Mouse (Mus musculus) lung, postnatal 4 days (tissue): ENCODE measurements around the gene Slc25a14.

Experiments
- DNase-seq, 2 experiments: peaks; one replicate each; pipeline ENCODE4 v3.0.0; 2021

Slc25a14 gene

DNA sequence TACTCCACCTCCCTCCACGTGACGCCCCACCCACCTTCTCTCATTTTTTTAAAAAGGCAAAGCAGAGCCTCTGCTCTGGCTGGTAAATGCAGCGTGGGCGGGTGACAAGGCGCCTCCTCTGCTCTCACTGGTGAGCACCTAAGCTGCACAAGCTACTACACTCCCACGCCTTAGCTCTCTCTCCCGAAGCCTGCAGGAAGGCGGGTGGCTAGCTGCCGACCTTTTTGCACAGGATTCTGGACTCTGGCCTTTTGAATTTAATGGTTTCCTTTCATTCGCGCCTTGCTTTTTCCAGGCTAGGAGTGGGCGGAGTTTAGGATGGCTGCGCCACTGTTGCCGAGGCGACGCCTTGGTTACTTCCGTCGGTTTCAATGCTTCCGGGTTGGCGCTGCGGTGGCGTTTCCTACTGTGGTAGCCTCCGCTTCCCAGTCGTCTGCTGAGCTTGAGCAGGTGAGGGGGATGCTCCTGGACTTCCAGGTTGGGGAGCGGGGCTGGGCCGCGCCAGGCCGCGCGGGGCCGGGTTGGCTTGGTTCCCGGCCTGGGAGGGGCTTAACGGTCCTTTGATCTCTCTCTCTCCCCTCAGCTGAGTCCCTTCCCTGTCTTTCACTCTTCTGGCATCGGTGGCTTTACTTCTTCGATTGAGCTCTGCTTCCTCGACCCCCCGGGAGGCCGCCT, at the start of gene Slc25a14:
Slc25a14 (plus strand) TSS at position 35 of the 675 bp plus-strand sequence.
- DNase-seq: peak; percentile 79 to 80

DNA sequence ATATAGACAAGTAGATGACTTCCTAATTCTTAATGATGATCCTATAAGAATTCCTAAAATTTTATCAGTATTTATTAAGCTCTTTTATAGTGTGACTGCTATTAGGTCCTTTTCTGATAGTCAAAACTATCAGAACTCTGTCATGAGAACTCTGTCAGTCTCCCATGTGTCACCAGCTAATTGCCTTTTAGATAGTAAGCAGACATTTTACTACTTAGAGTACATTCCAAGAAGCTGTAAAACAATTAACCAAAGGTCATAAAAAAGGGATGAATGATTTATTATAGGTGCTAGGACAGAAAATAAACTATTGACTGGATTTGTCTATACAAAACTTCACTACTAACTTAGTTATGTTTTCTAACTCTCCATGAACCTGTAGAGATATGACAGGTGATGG, 39.9 kb upstream of the Slc25a14 start:
- no peak for DNase-seq

DNA sequence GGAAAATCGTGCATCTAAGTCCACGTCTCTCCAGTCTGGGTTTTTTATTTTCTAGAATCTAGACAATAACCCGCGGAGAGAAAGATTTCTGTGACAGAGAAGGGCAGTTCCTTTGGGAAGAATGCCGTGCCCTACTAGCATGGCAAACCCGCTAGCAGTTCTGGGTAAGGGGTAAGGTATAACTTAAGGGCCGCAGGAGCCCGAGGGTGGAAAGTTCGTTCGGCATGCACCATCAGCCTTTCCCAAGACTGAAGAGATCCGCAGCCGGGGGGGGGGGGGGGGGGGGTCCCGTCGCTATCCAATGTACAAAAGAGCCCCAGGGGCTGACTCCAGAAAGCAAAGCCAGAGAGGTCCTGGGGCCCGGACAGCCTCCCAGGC, 29.5 kb upstream of the Slc25a14 start:
- no peak for DNase-seq

DNA sequence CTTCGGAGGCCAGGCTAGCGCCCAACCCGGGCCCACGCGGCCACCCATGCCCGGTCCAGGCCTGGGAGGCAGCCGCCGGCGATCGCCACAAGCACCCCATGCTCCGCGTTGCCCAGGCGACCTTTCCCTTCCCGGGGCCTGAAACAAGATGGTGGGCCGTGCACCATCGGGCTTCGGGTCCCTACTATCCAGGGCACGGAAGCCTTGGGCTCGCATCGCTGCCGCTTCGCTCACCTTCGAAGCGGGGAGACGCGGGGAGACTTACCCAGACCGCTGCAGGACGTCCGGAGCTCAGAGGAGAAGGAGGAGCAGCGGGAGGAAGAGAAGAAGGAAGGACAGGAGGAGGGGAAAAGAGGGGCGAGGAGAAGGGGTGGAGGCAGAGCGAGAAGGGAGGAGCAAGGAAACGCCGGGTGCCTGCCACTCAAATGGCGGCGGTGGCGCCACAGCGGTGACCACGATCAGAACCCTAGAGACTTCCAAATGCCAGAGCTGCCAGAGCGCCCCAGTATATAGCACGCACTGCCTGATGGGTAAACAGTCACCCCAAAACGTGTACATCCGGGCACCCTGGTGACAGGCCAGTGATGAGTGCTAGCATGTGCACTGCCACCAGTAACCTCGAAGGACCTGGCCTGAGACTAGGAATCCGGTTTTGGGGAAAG, 29.0 kb upstream of the Slc25a14 start, which contains the start of gene Zfp280c:
Zfp280c (minus strand) TSS at position 406 of the 662 bp plus-strand sequence.
- peak; percentile 74 for DNase-seq

DNA sequence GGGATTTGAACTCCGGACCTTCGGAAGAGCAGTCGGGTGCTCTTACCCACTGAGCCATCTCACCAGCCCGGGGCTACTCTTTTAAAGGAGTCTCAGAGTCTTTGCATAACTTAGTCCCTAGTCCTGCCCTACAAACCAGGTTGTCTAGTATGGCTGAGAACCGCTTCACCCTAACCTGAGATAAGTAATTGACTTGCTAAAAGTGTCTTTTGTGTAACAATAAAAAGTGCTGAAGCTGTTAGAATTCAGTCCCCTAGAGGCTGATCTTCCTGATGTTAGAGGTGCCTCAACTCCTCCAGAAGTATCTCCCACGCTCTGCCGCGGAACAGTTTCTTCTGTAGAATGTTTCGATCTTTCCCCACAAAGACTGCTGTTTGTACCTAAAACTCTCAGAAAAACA, 27.2 kb upstream of the Slc25a14 start:
- no peak for DNase-seq

DNA sequence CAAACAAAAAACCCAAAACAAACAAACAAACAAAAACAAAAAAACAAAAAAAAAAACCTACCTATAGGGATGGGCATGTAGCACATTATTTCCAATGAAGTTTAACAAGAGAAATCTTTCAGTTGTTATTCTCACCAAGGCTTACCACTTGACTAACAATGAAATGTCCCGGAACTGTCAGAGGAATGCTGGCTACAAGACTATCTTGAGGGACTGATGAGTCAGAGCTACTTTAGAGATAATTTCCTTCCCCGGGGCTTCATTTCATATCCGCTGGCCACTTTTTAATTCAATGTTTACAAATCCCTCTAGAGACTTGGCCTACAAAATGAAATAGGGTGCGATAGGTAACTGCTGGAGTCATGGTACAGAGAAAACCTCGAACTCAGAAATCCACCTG, 26.3 kb upstream of the Slc25a14 start:
- no peak for DNase-seq

DNA sequence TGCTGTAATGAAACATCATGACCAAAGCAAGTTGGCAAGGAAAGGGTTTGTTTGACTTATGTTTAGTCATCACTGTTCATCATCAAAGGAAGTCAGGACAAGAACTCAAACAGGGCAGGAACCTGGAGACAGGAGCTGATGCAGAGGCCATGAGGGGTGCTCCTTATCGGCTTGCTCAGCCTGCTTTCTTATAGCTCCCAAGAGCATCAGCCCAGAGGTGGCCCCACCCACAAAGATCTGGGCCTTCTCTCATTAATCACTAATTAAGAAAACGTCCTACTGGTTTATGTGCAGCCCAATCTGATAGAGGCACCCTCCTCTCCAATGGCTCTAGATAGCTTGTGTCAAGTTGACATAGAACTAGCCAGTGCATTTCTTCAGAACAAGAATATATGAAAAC, 18.3 kb upstream of the Slc25a14 start:
- no peak for DNase-seq

DNA sequence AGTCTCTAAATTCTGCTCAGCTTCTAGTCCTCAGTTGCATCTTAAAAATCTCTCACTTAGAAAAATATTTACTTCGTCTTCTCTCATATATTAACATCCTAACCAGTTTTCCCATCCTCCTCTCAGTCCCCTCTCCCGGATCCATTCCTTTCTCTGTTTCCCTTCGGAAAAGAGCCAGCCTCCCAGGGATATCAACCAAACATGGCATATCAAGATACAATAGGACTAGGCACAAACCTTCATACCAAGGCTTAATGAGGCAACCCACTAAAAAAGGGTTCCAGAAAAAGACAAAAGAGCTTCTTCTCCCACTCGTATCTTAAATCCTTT, 199 bp upstream of the Slc25a14 start:
- no peak for DNase-seq

DNA sequence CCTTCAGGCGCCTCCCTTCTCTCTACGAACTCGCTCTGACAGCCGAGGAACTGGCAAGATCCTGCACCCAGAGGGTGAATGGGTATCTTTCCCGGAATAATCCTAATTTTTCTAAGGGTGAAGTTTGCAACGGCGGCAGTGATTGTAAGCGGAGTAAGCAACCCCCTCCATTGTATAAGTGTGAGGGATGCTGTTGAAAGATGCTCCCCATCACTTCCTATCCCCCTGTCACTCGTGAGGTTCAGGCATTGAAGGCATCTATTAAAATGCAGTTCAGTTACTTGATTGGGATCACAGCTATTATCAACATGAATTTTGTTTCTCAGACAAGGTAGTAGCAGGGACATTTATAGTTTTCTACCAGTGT, 824 bp downstream of the Slc25a14 start:
- no peak for DNase-seq

DNA sequence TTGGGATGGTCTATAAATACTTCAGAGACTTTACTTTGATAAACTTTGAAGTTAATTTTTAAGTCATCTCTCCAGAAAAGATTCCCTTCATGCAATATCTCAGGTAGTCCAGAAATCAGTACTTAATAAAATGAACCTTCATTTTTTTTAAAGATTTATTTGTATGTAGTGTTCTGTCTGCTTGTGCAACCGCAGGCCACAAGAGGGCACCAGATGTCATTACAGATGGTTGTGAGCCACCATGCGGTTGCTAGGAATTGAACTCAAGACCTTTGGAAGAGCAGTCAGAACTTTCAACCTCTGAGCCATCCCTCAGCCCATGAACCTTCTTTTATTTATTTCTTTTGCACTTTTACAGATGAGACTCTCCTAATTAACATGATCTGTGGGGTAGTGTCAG, 13.8 kb downstream of the Slc25a14 start:
- DNase-seq: no peak

DNA sequence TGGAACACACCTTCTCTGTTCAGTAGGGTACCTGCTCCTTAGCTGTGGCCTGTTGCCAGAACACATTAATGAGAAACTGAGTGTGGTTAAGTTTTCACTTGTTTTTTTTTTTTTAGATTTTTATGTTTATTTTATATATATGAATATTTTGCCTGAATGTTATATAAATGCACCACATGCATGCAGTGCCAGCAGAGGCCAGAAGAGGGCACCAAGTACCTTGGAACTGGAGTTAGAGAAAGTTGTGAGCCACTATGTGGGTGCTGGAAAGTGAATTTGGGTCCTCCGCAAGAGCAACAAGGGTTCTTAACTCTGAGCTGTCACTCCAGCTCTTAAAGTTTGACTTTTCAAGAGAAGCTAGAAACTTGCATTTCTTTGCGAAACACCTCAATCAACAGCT, 20.9 kb downstream of the Slc25a14 start:
- peak in 1 of 2 experiments; percentile 12 for DNase-seq

DNA sequence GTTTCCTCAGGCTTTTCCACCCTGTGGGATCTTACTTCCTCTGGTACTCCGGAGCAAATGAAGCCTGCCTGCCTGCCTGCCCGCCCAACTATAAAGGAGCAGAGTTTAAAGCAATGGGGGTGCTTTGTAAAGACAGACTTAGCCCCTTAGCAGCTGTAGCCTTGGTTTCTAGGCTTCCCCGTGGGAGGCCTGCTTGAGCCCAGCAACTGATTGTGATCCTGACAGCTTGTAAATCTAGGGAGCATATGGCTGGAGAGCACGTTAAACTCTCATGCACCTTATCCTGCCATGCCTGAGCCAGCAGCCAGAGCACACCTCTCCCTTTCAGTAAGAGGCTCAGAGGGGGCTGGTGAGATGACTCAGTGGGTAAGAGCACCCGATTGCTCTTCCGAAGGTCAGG, 43.6 kb downstream of the Slc25a14 start:
- no peak for DNase-seq

DNA sequence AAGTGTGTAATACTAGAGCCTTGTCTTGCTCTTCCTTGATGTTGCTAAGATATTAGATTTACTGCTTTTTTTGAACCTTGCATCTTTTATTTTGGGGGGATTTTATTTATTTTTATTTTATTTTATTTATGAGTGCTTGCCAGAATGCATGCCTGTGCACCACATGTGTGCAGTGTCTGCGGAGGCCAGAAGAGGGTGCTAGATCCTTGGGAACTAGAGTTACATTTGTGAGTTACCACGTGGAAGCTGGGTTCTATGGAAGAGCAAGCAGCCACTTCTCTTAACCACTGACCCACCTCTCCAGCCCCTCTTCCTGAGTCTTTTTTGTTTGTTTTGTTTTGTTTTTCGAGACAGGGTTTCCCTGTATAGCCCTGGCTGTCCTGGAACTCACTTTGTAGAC, 46.4 kb downstream of the Slc25a14 start:
- DNase-seq: no peak

DNA sequence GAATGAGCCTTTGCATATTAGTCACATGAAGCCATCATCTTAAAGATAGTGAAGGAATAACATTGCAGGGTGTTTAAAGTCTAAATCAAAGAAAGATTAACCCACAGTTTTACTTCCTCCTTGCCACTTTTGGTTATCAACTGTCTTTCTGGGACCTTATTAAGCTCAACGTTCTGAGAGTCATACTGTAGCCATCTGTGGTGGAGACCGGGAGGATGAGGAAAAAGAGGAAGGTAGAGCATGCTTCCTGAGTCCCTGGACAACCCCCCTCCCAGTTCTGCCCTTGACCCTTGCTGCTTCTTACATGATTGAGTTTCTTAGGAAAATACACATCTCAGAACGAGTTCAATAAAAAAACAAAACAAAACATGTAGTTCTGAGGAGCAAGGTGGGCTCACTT, 48.5 kb downstream of the Slc25a14 start:
- no peak for DNase-seq

DNA sequence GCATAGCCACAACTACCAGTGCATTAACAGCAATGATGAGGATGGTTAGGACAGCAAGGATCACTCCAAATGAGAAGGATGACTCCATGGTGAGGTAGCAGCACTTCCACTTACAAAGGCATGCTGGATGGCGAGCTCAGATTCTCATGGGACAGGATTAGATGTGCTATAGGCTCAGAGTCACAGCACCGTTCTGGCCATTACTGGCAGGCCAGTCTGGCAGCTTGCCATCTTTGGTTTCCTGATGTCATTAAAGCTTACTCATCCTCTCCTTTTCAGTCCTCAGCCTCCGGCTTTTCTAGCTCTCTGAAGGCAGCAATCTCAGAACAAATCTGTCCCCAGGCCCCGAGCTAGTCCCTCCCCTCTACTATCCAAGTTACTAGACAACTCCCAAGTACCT, 51.0 kb downstream of the Slc25a14 start, which contains the start of gene Gpr119:
Gpr119 (minus strand) TSS at position 308 of the 400 bp plus-strand sequence.
- no peak for DNase-seq

DNA sequence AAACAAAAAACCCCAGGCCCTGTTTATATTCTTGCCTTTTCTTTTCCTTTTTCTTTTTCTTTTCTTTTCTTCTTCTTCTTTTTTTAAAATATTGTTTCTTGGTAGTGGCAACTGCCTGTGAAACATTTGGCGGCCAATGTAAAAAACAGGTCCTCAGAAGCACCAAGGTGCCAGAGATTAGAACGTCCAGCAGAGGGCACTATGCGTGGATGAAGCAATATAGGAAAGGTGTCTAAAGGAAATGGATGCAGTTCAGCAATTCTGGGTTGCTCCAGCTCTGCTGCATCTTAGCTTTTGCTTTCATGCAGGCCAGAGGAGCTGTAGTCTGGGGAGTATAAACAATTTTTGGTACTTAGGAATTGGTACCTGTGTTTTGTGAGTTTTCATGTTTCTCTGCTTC, 60.2 kb downstream of the Slc25a14 start:
- DNase-seq: peak in 1 of 2 experiments; percentile 35

DNA sequence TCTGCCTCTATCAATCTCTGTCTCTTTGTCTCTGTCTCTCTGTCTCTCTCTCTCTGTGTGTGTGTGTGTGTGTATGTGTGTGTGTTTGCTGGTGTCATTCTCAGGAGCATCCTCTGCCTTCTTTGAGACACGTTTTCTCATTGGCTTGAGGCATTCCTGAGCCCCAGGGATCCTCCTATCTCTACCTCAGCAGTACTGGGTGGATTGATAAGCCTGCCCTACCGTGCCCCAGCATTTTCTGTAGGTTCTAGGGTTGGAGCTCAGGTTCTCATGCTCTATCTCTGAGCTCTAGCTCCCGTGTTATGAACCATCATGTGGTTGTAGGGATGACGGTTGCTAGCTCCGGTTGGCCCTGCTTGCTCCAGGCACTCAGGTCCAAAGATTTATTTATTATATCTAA, 60.6 kb downstream of the Slc25a14 start:
- no peak for DNase-seq

DNA sequence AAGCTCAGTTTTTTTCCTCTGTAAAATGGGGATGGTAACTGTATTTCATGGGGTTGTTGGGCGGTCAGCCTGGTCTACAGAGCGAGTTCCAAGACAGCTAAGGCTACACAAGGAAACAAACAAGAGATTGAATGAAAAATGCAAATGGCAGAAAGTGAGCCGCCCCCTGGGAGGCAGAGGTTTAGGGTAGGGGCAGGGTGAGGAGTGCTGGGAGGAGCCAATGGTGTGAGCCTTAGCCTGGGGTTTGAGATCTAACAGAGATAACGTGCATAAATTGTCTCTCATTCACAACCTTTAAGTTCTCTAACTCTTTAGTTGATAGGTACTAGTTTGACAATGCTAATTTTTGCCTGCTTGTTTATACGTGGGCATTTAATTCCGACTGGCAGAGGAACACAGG, 71.2 kb downstream of the Slc25a14 start:
- DNase-seq: no peak

DNA sequence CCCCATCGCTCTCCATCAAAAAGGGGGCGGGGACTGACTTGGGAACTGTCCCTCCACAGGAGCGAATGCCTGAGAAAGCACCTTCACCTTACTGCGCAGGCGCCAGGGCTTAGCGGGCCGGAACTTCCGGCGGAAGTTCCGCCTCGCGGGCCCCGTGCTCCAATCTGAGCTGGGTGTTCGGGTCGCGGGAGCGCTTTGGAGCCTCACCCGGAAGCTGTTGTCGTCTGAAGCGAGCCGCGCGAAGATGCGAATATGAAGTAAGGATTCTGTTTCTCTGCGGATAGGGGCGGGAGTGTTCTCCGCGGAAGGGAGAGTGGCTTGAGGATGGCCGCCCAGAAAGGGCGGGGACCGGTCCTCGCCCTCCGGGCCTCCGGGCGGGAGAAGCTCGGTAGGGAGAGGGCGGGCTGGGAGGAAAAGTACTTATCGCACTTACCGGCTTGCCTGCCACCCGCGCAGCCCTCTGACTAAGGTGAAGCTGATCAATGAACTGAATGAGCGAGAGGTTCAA, 71.7 kb downstream of the Slc25a14 start, which contains the start of gene Rbmx2:
Rbmx2 (plus strand) TSS at position 141 of the 508 bp plus-strand sequence.
- DNase-seq: peak; percentile 90 to 94

DNA sequence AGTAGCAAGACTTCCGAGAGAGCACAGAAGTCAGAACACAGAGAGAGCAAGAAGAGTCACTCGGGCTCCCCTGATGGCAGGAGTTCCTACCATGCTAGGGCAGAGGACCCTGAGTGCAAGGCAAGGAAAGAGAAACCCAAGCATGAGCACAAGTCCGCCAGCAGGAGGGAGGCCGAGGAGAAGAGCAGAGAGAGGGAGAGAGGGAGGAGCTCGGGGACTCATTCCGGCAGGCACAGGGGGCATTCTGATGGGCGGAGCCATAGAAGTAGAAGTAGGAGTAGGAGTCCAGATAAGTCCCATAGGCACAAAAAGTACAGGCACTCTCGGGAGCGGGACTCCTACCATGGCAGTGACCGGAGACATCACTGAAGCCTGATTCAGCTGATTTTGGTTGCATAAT, 86.5 kb downstream of the Slc25a14 start:
- no peak for DNase-seq
